In genomic region chr11:70409594-70410296, GRCm38 (mm10) we compare ENCODE assay signal across 8 mouse cellular contexts. TPM values are rescaled to one million over a fixed set of nuclear protein-coding genes. Genes with fewer than 3 reads are reported as not detected.
A peak's percentile ranks its signal among the peaks of the same experiment; 100 is the strongest.
DNase-seq lines count a peak whose midpoint lies in the region; ATAC-seq lines count a peak whose summit lies in the region.

Gene Pelp1 (minus strand): TSS chr11:70410031.

- peak within 1 kb of the TSS; percentile 93 for H3K4me3 ChIP-seq in brown adipose tissue, adult 24 weeks (ENCODE audit: insufficient read depth, low read depth, low read length)
- peak within 1 kb of the TSS; percentile 90 to 98 for H3K4me3 ChIP-seq in heart, embryonic 14.5 days (ENCODE audit: control insufficient read depth in 1 of 2, insufficient read depth in 1 of 2, low read depth in 1 of 2, low read length in 2 of 2)
- peak within 1 kb of the TSS; percentile 85 for H3K4me3 ChIP-seq in liver, embryonic 13.5 days (replicated peaks)
- H3K4me3 ChIP-seq in stomach, embryonic 16.5 days (replicated peaks; ENCODE audit: low read length), result peak within 1 kb of the TSS; percentile 98

- WGBS in heart, embryonic 14.5 days, result under 1% methylated on average over 59 of the region's 59 CpGs
- whole genome bisulfite sequencing in liver, embryonic 13.5 days (ENCODE audit: insufficient replicate concordance), result under 1% methylated on average over 59 of the region's 59 CpGs
- under 1% methylated on average over 59 of the region's 59 CpGs for WGBS in stomach, embryonic 16.5 days

- peaks cover 8% of the 10 kb centered on the region for H3K36me3 ChIP-seq in heart, embryonic 14.5 days (ENCODE audit: control insufficient read depth, insufficient read depth, low read length)
- peaks cover 29% of the 10 kb centered on the region for H3K36me3 ChIP-seq in liver, embryonic 13.5 days
- H3K36me3 ChIP-seq in stomach, embryonic 16.5 days (ENCODE audit: control insufficient read depth, insufficient read depth, low read length), result no peaks in the 10 kb centered on the region

- H3K9me3 ChIP-seq in heart, embryonic 14.5 days (ENCODE audit: control insufficient read depth, low read length), result no peaks in the 10 kb centered on the region
- H3K9me3 ChIP-seq in liver, embryonic 13.5 days (replicated peaks), result no peaks in the 10 kb centered on the region
- no peaks in the 10 kb centered on the region for H3K9me3 ChIP-seq in stomach, embryonic 16.5 days (replicated peaks; ENCODE audit: control insufficient read depth, low read length)

- no peak within 1 kb of the TSS for H3K27ac ChIP-seq in brown adipose tissue, adult 24 weeks (replicated peaks; ENCODE audit: low read depth, low read length)
- H3K27ac ChIP-seq in heart, embryonic 14.5 days (replicated peaks in 1 of 2; ENCODE audit: control insufficient read depth in 1 of 2, insufficient read depth in 1 of 2, low read depth in 2 of 2, low read length in 2 of 2), result peak within 1 kb of the TSS; percentile 2 to 65
- peak within 1 kb of the TSS; percentile 76 for H3K27ac ChIP-seq in liver, embryonic 13.5 days
- H3K27ac ChIP-seq in stomach, embryonic 16.5 days (ENCODE audit: low read length), result peak within 1 kb of the TSS; percentile 81

- no peaks in the 10 kb centered on the region; the same call in 1 of the 2 replicates for H3K4me1 ChIP-seq in brown adipose tissue, adult 24 weeks (ENCODE audit: control insufficient read depth, insufficient read depth, insufficient read length, low read length)
- peaks cover 2 to 12% of the 10 kb centered on the region in 2 experiments; a peak in 3 of 4 replicates for H3K4me1 ChIP-seq in heart, embryonic 14.5 days (ENCODE audit: control insufficient read depth in 2 of 2, insufficient read depth in 2 of 2, low read length in 2 of 2)
- H3K4me1 ChIP-seq in liver, embryonic 13.5 days (replicated peaks), result peaks cover 39% of the 10 kb centered on the region
- peaks cover 16% of the 10 kb centered on the region for H3K4me1 ChIP-seq in stomach, embryonic 16.5 days (ENCODE audit: control insufficient read depth, insufficient read depth, low read length)

- peak; percentile 90 for DNase-seq in CD4-positive, CD25-positive, alpha-beta regulatory T cell, adult 2 months (ENCODE audit: low read depth, low spot score)
- peak; percentile 75 for DNase-seq in fibroblast of lung, adult 2 months (ENCODE audit: low read depth)
- DNase-seq in kidney, postnatal 14 days, result peak; percentile 93
- peak; percentile 81 for DNase-seq in liver, embryonic 13.5 days
- DNase-seq in neural tube, embryonic 10.5 days (ENCODE audit: extremely low spot score, low spot score), result peak; percentile 96

- peak within 1 kb of the TSS; percentile 83 for H3K4me2 ChIP-seq in heart, embryonic 14.5 days (ENCODE audit: low read length)
- H3K4me2 ChIP-seq in liver, embryonic 13.5 days, result peak within 1 kb of the TSS; percentile 88
- H3K4me2 ChIP-seq in stomach, embryonic 16.5 days (ENCODE audit: low read depth, low read length), result peak within 1 kb of the TSS; percentile 81

- peak within 1 kb of the TSS; percentile 99 for H3K9ac ChIP-seq in heart, embryonic 14.5 days (ENCODE audit: low read length)
- peak within 1 kb of the TSS; percentile 90 for H3K9ac ChIP-seq in liver, embryonic 13.5 days
- H3K9ac ChIP-seq in stomach, embryonic 16.5 days (ENCODE audit: low read length), result peak within 1 kb of the TSS; percentile 99

- peak; percentile 94 for ATAC-seq in heart, embryonic 14.5 days (ENCODE audit: insufficient number of reproducible peaks, insufficient read depth, low FRiP score, low read depth)
- peak; percentile 92 for ATAC-seq in liver, embryonic 13.5 days (ENCODE audit: low read depth)
- ATAC-seq in stomach, embryonic 16.5 days (ENCODE audit: insufficient read depth, low FRiP score), result peak; percentile 97

- H3K27me3 ChIP-seq in heart, embryonic 14.5 days (ENCODE audit: control insufficient read depth, insufficient read depth, low read length), result no peaks in the 10 kb centered on the region
- H3K27me3 ChIP-seq in liver, embryonic 13.5 days, result no peaks in the 10 kb centered on the region
- peaks cover 3% of the 10 kb centered on the region; the same call in 1 of the 2 replicates for H3K27me3 ChIP-seq in stomach, embryonic 16.5 days (ENCODE audit: control insufficient read depth, insufficient read depth, low read length)

RNA-seq across cellular contexts. Expression of gene Pelp1, which starts in this region (rescaled TPM):
- polyA plus RNA-seq in brown adipose tissue, adult 24 weeks (2012; ENCODE audit: insufficient read depth, insufficient read length, missing spikeins), result 4.6 and 5.4 TPM in 2 replicates
- polyA plus RNA-seq in heart, embryonic 14.5 days (2014; fragmentation: Nextera tagmentation; extraction: Ambion mirVana), result 17.8 and 17.9 TPM in 2 replicates
- 19.0 and 21.0 TPM in 2 replicates for polyA plus RNA-seq in liver, embryonic 13.5 days (2015; fragmentation: Nextera tagmentation; extraction: Ambion mirVana)
- 32.0 and 32.2 TPM in 2 replicates for polyA plus RNA-seq in stomach, embryonic 16.5 days (2015; fragmentation: Nextera tagmentation; extraction: Ambion mirVana)
